Mouse (Mus musculus): Measurements from ENCODE around the gene Acot11.
"Not testable (repeated sequence)": the region's sequence is repeated elsewhere in the genome, so short reads cannot be mapped to it uniquely, and the experiment has no call there.

Gene Acot11

GRCm38 (mm10) chr4:106807287-106807686 lies 2.5 kb upstream of the Acot11 start:
- no peak for DNase-seq

- no peak for DNase-seq
Observed at GRCm38 (mm10) chr4:106805890-106806289, 1.1 kb upstream of the Acot11 start.

- no peak for DNase-seq
Observed at GRCm38 (mm10) chr4:106804201-106804909, 443 bp downstream of the Acot11 start.

GRCm38 (mm10) chr4:106803781-106804180 lies 1.0 kb downstream of the Acot11 start:
- DNase-seq, result no peak

- DNase-seq, result peak; percentile 94
Observed at GRCm38 (mm10) chr4:106799772-106800336, 4.9 kb downstream of the Acot11 start.

GRCm38 (mm10) chr4:106798908-106799546 lies 5.8 kb downstream of the Acot11 start:
- DNase-seq, result peak; percentile 71

- DNase-seq, result no peak
Observed at GRCm38 (mm10) chr4:106795289-106795688, 9.5 kb downstream of the Acot11 start.

- DNase-seq, result no peak
Observed at GRCm38 (mm10) chr4:106794247-106794646, 10.6 kb downstream of the Acot11 start.

- DNase-seq, result not testable (repeated sequence)
Observed at GRCm38 (mm10) chr4:106793826-106794225, 11.0 kb downstream of the Acot11 start.

GRCm38 (mm10) chr4:106792276-106792675 lies 12.5 kb downstream of the Acot11 start:
- no peak for DNase-seq

GRCm38 (mm10) chr4:106790938-106791337 lies 13.9 kb downstream of the Acot11 start:
- no peak for DNase-seq

GRCm38 (mm10) chr4:106790218-106790617 lies 14.6 kb downstream of the Acot11 start:
- DNase-seq, result not testable (repeated sequence)

GRCm38 (mm10) chr4:106789705-106790104 lies 15.1 kb downstream of the Acot11 start:
- no peak for DNase-seq

GRCm38 (mm10) chr4:106788627-106789026 lies 16.2 kb downstream of the Acot11 start:
- no peak for DNase-seq

GRCm38 (mm10) chr4:106787830-106788229 lies 17.0 kb downstream of the Acot11 start:
- no peak for DNase-seq

GRCm38 (mm10) chr4:106785753-106786540 lies 18.9 kb downstream of the Acot11 start:
- no peak for DNase-seq

GRCm38 (mm10) chr4:106785345-106785744 lies 19.5 kb downstream of the Acot11 start:
- no peak for DNase-seq

- DNase-seq, result no peak
Observed at GRCm38 (mm10) chr4:106784806-106785205, 20.0 kb downstream of the Acot11 start.

GRCm38 (mm10) chr4:106783137-106783536 lies 21.7 kb downstream of the Acot11 start:
- no peak for DNase-seq

- DNase-seq, result no peak
Observed at GRCm38 (mm10) chr4:106780045-106780444, 24.8 kb downstream of the Acot11 start.

- peak; percentile 99 for DNase-seq
Observed at GRCm38 (mm10) chr4:106778116-106778788, 26.5 kb downstream of the Acot11 start.

- DNase-seq, result no peak
Observed at GRCm38 (mm10) chr4:106776998-106777397, 27.8 kb downstream of the Acot11 start.

GRCm38 (mm10) chr4:106775767-106776166 lies 29.0 kb downstream of the Acot11 start:
- not testable (repeated sequence) for DNase-seq
